Mouse (Mus musculus) intestine, postnatal 0 days (tissue): ENCODE measurements at regions not wholly inside any gene's neighbourhood (a gene's known extent, or its start where the extent isn't known, plus 50 kb on each side); places are given as distances from the start of the nearest gene placed in this dataset.
A peak's percentile ranks its signal among the peaks of the same experiment; 100 is the strongest.

ENCODE experiments used
- ATAC-seq: fragments of 200-750 bp; cut with Nextera tagmentation; 2 replicates; pipeline ENCODE4 v1.8.0; 2017; ENCODE audit warnings: mild to moderate bottlenecking, moderate TSS enrichment, moderate library complexity
- H3K27ac ChIP-seq: fragments of 300-500 bp; sonication (generic); 2 replicates; pipeline ENCODE4 v1.5.1; 2014; ENCODE audit warnings: mild to moderate bottlenecking, low read depth, low read length, moderate library complexity
- H3K27me3 ChIP-seq: fragments of 300-500 bp; sonication (generic); replicated peaks from 2 replicates; pipeline ENCODE4 v1.6.1; 2014; ENCODE audit warnings: low read length, mixed read lengths; ENCODE audit not compliant: control insufficient read depth, insufficient read depth
- H3K36me3 ChIP-seq: fragments of 300-500 bp; sonication (generic); 2 replicates; pipeline ENCODE4 v1.6.1; 2014; ENCODE audit warnings: mild to moderate bottlenecking, moderate library complexity; ENCODE audit not compliant: control insufficient read depth, insufficient read depth
- H3K4me1 ChIP-seq: fragments of 300-500 bp; sonication (generic); replicated peaks from 2 replicates; pipeline ENCODE4 v1.6.1; 2014; ENCODE audit warnings: antibody characterized with exemption, low read length, mixed read lengths; ENCODE audit not compliant: control insufficient read depth, insufficient read depth
- H3K4me2 ChIP-seq: fragments of 300-500 bp; sonication (generic); replicated peaks from 2 replicates; pipeline ENCODE4 v1.6.1; 2014; ENCODE audit warnings: low read depth, mild to moderate bottlenecking, moderate library complexity
- H3K4me3 ChIP-seq: fragments of 300-500 bp; sonication (generic); 2 replicates; pipeline ENCODE4 v1.5.1; 2014; ENCODE audit warnings: low read depth, low read length
- H3K9ac ChIP-seq: fragments of 300-500 bp; sonication (generic); 2 replicates; pipeline ENCODE4 v1.6.1; 2014; ENCODE audit warnings: mild to moderate bottlenecking, low read depth, low read length
- H3K9me3 ChIP-seq: fragments of 300-500 bp; sonication (generic); 2 replicates; pipeline ENCODE4 v1.6.1; 2016; ENCODE audit warnings: mixed run types; ENCODE audit not compliant: control insufficient read depth
- CTCF ChIP-seq: sonication (generic); IDR thresholded peaks from 2 replicates; pipeline ENCODE4 v1.5.1; 2016; ENCODE audit warnings: low read depth, mild to moderate bottlenecking, control low read depth, antibody characterized with exemption, moderate library complexity
- WGBS: fragments of 180-500 bp; shearing (Covaris S2); extraction: QIAGEN DNeasy Blood & Tissue Kit; methylation state at CpG from one replicate; pipeline ENCODE4 v1.1.7; 2014; 5-methylcytosine and 5-hydroxymethylcytosine counted together

- no peak overlapping the region for H3K4me2 ChIP-seq
- H3K4me3 ChIP-seq: no peak overlapping the region
- no peak overlapping the region for H3K27ac ChIP-seq
- ATAC-seq: no peak
- H3K4me1 ChIP-seq: no peaks in the 10 kb centered on the region
- peak; percentile 52 for TF ChIP-seq CTCF
- no peaks in the 10 kb centered on the region for H3K27me3 ChIP-seq
- no peaks in the 10 kb centered on the region for H3K36me3 ChIP-seq
- H3K9ac ChIP-seq: no peak overlapping the region
- H3K9me3 ChIP-seq: no peaks in the 10 kb centered on the region
- WGBS: 22% methylated on average over 4 of the region's 4 CpGs
Observed at GRCm38 (mm10) chrX:143996716-143997115, 63.6 kb upstream of the Dcx start.
